8 mouse cellular contexts compared by ENCODE assay signal in the genomic region with DNA sequence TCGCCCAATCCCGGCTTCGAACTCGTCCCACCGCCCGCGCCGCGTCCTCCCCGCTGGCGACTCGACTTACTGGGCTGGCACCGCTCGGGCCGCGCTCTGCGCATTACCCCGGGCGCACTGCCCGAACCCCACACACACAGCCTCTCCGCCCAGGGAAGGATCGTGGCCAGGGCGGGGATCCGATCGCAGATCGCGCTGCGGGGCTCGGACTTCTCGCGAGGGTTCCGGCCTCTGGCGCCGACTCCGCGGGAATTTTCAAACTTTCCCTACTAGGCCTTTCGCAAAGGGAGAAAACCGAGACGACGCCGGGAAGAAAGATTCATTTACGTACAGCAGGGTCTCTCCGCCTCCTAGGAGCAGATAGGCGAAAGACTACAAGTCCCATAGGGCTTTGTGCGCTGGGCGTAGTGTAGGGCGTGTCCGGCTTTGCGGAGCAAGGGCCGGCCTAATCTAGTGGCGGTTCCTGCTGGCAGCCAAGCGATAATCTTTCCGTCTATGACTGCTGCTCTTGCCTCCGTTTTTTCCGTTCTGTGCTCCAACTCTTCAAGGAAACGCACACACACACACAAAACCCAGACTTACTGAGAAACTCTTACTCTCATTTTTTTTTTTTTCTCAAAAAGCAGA. TPM values are rescaled to one million over a fixed set of nuclear protein-coding genes. Genes with fewer than 3 reads are reported as not detected.
DNase-seq lines count a peak whose midpoint lies in the region; ATAC-seq lines count a peak whose summit lies in the region.

Gene Ahctf1 (minus strand): TSS at position 168 of the 627 bp plus-strand sequence.

- peak within 1 kb of the TSS; percentile 97 for H3K9ac ChIP-seq in heart, embryonic 13.5 days
- H3K9ac ChIP-seq in liver, embryonic 12.5 days = peak within 1 kb of the TSS; percentile 95
- H3K9ac ChIP-seq in stomach, embryonic 15.5 days = peak within 1 kb of the TSS; percentile 84

- no peaks in the 10 kb centered on the region; the same call in 1 of the 2 replicates for H3K4me1 ChIP-seq in brown adipose tissue, adult 24 weeks (ENCODE audit: control insufficient read depth, insufficient read depth, insufficient read length, low read length)
- H3K4me1 ChIP-seq in heart, embryonic 13.5 days = peaks cover 32% of the 10 kb centered on the region
- peaks cover 78% of the 10 kb centered on the region for H3K4me1 ChIP-seq in liver, embryonic 12.5 days
- H3K4me1 ChIP-seq in stomach, embryonic 15.5 days = peaks cover 5% of the 10 kb centered on the region; the same call in 1 of the 2 replicates

- ATAC-seq in heart, embryonic 13.5 days (ENCODE audit: extremely low read depth, insufficient number of reproducible peaks, low FRiP score, low TSS enrichment) = peak; percentile 94
- ATAC-seq in liver, embryonic 12.5 days = peak; percentile 94
- peak; percentile 98 for ATAC-seq in stomach, embryonic 15.5 days (ENCODE audit: insufficient read depth, low FRiP score, low read depth)

- peaks cover 8% of the 10 kb centered on the region for H3K36me3 ChIP-seq in heart, embryonic 13.5 days
- peaks cover 21% of the 10 kb centered on the region for H3K36me3 ChIP-seq in liver, embryonic 12.5 days
- H3K36me3 ChIP-seq in stomach, embryonic 15.5 days = peaks cover 3% of the 10 kb centered on the region; the same call in 1 of the 2 replicates

- H3K27ac ChIP-seq in brown adipose tissue, adult 24 weeks (replicated peaks; ENCODE audit: low read depth, low read length) = peak within 1 kb of the TSS; percentile 91
- peak within 1 kb of the TSS; percentile 98 for H3K27ac ChIP-seq in heart, embryonic 13.5 days (replicated peaks)
- H3K27ac ChIP-seq in liver, embryonic 12.5 days = peak within 1 kb of the TSS; percentile 100
- peak within 1 kb of the TSS; percentile 99 for H3K27ac ChIP-seq in stomach, embryonic 15.5 days

- peak within 1 kb of the TSS; percentile 87 for H3K4me3 ChIP-seq in brown adipose tissue, adult 24 weeks (ENCODE audit: insufficient read depth, low read depth, low read length)
- peak within 1 kb of the TSS; percentile 69 for H3K4me3 ChIP-seq in heart, embryonic 13.5 days
- peak within 1 kb of the TSS; percentile 89 for H3K4me3 ChIP-seq in liver, embryonic 12.5 days
- H3K4me3 ChIP-seq in stomach, embryonic 15.5 days (replicated peaks) = peak within 1 kb of the TSS; percentile 67

- WGBS in heart, embryonic 13.5 days = under 1% methylated on average over 56 of the region's 56 CpGs
- under 1% methylated on average over 55 of the region's 56 CpGs for WGBS in liver, embryonic 12.5 days (ENCODE audit: insufficient replicate concordance)
- 0% methylated on average over 56 of the region's 56 CpGs for WGBS in stomach, embryonic 15.5 days

- H3K4me2 ChIP-seq in heart, embryonic 13.5 days = peak within 1 kb of the TSS; percentile 89
- H3K4me2 ChIP-seq in liver, embryonic 12.5 days = peak within 1 kb of the TSS; percentile 86
- peak within 1 kb of the TSS; percentile 64 for H3K4me2 ChIP-seq in stomach, embryonic 15.5 days

- H3K9me3 ChIP-seq in heart, embryonic 13.5 days = no peaks in the 10 kb centered on the region
- no peaks in the 10 kb centered on the region for H3K9me3 ChIP-seq in liver, embryonic 12.5 days (replicated peaks)
- H3K9me3 ChIP-seq in stomach, embryonic 15.5 days = no peaks in the 10 kb centered on the region

- no peaks in the 10 kb centered on the region for H3K27me3 ChIP-seq in heart, embryonic 13.5 days (replicated peaks)
- H3K27me3 ChIP-seq in liver, embryonic 12.5 days (replicated peaks) = no peaks in the 10 kb centered on the region
- H3K27me3 ChIP-seq in stomach, embryonic 15.5 days (replicated peaks) = no peaks in the 10 kb centered on the region

- DNase-seq in CD4-positive, CD25-positive, alpha-beta regulatory T cell, adult 2 months (ENCODE audit: low read depth, low spot score) = peak; percentile 96
- DNase-seq in fat pad, adult 2 months (ENCODE audit: extremely low read depth, low read depth, low spot score) = peak; percentile 92
- peak; percentile 99 for DNase-seq in kidney, postnatal 10 days
- peak; percentile 91 to 94 for DNase-seq in natural killer cell, adult 2 months (ENCODE audit: low spot score in 2 of 2)

RNA-seq across cellular contexts. Expression of gene Ahctf1, which starts in this region (rescaled TPM):
- polyA plus RNA-seq in brown adipose tissue, adult 24 weeks (2012; ENCODE audit: insufficient read depth, insufficient read length, missing spikeins) = 8.3 and 9.4 TPM in 2 replicates
- polyA plus RNA-seq in heart, embryonic 13.5 days (2015; fragmentation: Nextera tagmentation; extraction: Ambion mirVana) = 14.7 and 15.9 TPM in 2 replicates
- polyA plus RNA-seq in liver, embryonic 12.5 days (2016; fragmentation: Nextera tagmentation; extraction: Ambion mirVana) = 35.4 and 35.8 TPM in 2 replicates
- polyA plus RNA-seq in stomach, embryonic 15.5 days (2015; fragmentation: Nextera tagmentation; extraction: Ambion mirVana) = 23.7 and 24.2 TPM in 2 replicates

Comparison
In these comparisons a context has a peak if more than half of its experiments do, and no peak if none do; other contexts are left out.
1. Peak in every context shown above with its lines: DNase-seq, ATAC-seq, H3K4me3 ChIP-seq and H3K27ac ChIP-seq.